Mouse (Mus musculus) inflammation-experienced regulatory T-cells, adult 6 months (primary cell): ENCODE data around the gene Gm17651. TPM values are rescaled to one million over a fixed set of nuclear protein-coding genes. Genes with fewer than 3 reads are reported as not detected.

Source experiments
- ATAC-seq: one replicate; pipeline ENCODE4 v1.8.0; 2017
- polyA plus RNA-seq, 3 experiments: library from polyadenylated mRNA; unstranded; fragments of 100-300 nt; shearing (Covaris generic); gene quantifications; one replicate each; pipeline ENCODE4 v1.2.1; 2017

Gm17651 gene
- not detected for polyA plus RNA-seq

DNA sequence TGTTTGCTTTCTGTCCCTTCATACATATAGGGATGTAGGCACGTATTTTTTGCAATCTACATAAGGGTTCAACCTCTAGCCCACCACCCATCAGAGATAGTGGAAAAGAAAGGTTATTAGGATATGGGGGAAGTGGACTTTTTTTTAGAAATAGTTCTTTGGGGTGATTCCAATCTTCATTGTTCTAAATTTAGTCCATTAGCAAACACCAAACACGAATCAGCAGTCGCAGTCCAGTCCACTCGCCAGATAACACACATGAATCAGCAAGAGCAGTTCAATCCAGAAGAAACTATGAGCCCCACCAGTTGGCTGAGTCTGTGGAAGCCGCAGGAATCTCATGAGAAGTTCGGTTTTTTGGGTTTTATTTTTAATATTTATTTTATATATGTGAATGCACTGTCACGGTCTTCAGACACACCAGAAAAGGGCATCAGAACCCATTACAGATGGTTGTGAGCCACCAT is at the start of gene Gm17651:
Gene Gm17651, minus strand, starts transcription at position 51 of the 467 bp plus-strand sequence.
- no peak for ATAC-seq

DNA sequence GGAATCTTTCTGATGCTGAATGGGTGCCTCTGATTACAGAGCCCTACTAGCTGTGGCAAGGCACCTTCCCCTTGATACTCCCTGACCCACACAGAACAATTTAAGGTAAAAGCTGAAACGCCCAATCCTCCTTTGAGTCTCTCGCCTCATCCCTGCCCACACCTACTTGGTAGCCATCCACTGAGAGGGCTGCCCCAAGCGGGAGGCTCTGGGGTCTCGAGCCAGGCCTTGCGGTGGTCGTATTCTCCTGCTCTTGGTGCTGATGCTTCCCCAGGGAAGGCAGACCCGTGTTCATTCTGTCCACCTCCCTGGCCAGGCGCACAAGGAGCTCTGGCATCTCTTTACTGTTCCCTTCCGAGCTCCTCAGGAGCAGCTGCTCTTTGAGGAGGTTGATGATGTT is 44.6 kb upstream of the Gm17651 start:
- ATAC-seq, result no peak

DNA sequence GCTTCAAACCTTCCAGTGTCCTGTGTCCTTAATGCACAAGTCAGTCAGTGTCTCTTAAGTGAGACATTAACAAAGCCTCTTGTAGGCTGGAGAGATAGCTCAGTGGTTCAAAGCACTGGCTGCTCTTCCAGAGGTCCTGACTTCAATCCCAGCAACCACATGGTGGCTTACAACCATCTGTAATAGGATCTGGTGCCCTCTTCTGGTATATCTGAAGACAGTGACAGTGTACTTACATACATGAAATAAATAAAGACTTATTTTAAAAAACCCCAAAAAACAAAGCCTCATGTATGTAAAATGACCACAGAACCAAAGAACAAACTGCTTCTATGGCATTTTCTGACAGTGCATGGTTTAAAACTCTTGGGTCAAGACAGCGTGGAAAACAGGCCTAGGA is 41.4 kb upstream of the Gm17651 start:
- no peak for ATAC-seq

DNA sequence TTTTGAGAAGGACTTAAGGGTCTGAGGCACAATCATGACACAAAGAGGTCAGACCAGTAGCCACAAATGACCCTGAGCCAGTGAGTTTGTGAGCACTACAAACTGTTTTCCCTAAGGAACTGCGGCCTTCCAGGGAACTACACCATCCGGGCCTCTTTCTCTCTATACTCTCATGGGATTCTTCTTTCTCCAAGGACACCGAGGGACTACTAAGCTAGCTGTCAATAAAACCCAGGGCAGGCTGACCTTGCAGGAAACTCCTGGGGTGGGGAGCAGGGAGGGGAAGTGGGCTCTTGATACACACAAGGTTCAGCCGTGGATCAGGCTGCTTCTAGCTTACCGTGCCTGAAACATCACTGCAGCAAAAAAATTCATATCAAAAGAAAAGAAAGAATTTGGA is 36.4 kb upstream of the Gm17651 start:
- ATAC-seq, result no peak

DNA sequence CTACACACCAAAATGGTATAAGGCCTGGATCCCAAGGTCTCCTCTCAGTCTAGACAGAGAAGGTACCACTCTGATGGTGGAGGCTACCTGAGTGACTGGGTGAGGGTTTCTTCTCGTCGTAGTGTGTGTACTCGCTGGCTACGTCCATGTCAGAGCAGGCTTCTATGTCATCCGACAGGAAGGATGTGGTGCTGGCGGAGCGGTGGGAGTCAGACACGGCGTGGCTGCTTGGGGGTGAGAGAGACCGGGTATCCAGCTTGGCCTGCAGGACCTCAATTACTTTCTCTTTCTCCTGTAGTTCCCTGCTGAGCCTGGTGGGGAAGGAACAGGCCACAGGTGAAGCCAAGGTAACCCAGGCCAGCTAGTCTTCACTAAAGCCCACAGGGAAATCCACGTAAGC is 35.6 kb upstream of the Gm17651 start:
- no peak for ATAC-seq

DNA sequence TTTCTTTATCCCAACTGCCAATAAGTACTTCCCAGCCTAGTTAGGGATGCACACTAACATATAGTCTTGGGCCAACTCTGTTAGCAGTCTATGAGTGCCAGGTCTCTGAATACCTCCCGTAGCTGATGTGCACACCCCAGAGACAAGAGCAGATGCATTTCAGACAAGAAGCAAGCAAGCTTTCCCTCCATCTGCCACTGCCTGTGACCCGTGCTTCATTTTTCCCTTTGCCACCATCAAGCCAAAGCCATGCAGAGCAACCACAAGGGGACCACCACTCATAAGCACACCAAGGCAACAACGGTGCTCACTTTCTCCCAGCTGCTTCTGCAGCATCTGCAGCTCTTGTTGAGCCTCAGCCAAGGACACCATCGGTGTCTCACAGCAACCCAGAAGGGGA is 32.1 kb upstream of the Gm17651 start:
- no peak for ATAC-seq

DNA sequence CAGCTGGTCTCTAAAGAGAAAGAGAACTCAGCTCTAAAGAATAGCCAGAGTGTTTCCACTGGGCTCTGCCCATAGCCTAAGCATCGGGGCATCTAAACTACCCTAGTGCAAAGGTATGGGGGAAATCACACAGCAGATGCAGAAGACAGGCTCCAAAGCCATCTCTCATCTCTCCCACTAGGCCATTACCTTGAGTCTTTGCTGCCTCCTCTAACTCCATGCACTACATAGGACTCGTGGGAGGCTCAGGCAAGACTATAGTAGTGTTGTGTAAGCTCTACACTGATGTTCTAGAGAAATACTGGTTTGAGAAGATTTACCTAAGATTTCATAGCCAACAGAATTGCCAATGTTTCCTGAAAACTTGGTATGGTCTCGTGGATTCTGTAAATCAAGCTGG is 31.0 kb upstream of the Gm17651 start:
- no peak for ATAC-seq

DNA sequence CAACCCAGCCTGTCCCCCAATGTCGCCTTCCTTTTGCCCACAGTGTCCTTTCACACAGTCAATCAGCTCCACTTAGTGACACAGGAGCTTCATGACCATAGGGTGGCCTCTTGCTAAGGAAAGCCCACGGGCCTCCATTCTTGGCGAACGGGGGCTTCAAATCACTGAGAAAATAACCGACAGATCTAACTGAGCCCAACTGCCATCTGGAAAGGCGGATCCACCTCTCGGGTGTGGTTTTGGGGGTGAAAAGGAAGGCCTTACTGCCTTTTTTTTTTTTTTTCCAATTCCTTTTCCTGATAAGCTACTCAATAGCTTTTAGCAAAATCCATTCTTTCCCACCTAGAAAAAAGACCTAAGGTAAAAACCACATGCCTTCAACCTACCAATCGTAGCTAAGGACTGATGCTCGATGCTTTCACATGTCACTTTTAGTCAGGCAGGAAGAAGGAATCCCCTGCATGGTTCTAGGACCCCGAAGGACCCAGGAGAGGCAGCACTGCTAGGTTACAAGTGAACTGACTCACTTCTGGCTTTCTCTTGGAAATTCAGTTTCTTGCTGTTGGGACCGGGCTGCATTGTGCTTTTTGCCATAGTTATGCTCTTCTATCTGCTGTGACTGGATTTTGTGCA is 28.1 kb upstream of the Gm17651 start:
- ATAC-seq, result no peak

DNA sequence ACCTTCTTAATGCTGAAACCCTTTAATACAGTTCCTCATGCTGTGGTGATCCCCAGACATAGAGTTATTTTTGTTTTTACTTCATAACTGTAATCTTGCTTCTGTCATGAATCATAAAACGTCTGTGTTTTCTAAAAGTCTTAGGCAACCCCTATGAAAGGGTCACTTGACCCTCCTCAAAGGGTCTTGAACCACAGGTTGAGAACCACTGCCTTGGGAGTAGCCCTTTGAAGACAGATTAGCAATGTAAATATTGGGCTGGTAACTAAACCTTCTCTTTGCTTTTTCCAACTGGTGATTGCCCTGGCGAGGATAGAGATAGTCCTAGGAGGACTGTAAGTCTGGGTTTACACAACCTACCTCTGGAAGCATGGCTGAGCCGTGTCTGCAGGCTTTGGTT is 26.7 kb upstream of the Gm17651 start:
- no peak for ATAC-seq

DNA sequence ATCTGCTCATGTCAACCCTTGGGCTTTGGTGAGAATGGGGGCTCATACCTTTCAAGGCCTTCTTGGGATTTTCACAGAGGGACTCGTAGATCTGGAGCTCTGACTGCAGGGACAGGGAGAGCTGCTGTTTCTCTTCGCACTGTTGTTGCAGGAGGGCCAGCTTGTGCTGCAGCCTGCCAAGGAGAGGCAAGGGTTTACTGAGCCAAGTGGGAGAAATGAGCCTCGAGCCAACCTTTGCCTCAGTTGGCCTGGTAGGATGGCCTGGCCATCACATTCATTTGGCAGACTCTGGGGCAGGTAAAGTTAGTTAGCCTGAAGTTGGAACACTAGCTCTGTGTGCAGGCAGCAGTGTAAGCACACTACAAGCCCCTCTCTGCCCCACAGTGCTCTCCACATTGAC is 24.6 kb upstream of the Gm17651 start:
- no peak for ATAC-seq

DNA sequence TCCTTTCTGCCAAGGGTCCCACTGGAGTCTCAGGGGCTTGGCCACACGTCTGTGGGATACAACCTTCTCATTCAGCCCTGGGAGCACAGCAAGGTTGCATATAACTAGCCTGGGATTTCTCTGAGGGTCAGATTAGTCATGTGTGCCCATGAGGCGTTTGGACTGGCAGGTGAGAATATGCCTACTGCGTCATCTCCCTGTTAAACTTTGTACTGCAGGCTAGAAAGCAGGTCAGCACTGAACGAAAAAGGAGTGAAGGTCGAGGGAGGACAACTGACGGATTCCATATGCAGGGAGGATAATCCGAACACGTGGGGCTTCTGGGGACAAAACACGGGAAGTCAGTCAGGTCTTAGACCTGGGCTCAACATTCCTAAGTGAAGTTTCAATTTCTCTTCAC is 22.8 kb upstream of the Gm17651 start:
- no peak for ATAC-seq

DNA sequence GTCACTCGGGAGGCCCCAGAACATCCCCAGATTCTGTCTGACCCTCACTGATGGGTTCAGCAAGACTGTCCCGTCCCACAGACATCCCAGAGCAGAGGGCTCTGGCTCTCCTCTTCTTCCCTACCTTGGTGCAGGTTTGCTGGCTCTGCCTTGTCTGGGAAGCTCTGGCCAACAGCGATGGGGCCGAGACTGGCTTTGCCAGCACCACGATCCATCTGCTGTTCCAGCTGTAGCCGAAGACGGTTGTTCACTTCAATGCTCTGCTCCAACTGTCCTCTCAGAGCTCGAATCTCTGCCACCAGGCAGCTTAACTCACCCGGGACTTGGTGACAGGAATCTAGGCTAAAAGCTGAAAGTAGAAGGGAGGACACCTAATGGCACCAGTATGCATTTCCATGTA is 22.4 kb upstream of the Gm17651 start:
- ATAC-seq, result no peak

DNA sequence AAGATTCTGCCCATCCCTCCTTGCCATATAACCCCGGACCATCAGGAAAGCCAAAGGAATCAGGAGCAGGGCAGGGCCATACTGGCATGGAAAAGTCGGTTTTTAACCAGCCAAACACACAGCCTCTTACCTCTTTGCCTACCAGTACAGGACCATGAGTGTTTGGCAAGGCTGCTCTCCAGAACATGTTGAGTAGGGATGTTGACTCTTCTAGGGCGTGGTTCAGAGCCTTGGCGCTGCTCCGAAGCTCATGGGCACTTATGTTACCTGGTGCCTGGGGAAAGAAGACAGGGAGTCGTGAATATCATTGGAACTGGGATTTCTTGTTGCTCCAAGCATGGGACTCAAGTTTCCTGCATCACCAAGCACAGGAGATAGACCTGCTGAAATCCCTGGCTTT is 19.3 kb upstream of the Gm17651 start:
- ATAC-seq, result no peak

DNA sequence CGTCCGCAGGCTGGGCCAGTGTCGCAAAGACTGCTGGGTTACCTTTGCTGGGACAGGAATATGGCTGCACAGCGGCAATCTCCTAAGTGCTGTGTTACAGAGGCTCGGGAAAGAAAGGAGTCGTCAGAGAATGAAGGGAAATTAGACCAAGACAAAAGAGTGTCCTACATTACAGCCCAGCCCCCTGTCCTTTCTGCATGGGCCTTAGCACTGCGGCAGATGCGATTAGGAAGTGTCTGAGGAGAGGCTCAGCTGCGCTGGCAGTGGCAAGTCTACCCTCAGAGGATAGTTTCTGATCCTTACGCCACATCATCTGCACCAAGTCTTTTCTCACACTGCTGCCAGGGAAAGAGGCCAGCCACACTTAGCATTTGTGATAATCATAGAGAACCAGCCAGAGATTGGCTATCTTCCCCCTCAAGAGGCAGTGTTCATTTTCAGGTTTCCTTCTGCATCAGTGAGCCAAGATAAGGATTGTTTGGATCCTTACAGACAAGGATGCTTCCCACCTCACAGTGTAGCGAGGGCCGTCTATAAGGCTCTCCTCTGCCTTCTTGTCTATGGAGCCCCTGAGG is 17.0 kb upstream of the Gm17651 start:
- no peak for ATAC-seq

DNA sequence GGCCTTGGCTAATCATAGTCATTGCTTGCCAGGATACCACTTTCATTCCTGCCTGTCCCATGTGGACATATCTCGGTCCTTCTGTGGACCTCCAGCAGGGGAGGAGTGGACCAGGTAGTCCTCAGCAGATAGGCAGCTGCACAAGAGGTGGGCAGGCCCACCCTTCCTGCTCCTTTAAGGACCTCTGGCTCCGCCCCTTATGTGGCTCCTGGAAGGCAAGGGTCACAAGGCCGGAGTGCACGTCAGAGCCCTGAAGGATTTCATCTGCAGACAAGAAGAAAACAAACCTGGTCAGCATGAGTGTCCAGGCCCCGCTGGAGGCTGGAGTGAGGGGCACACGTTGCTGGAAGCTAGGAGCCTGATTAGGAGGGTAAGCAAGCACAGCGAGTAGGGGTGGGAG is 16.1 kb upstream of the Gm17651 start:
- no peak for ATAC-seq

DNA sequence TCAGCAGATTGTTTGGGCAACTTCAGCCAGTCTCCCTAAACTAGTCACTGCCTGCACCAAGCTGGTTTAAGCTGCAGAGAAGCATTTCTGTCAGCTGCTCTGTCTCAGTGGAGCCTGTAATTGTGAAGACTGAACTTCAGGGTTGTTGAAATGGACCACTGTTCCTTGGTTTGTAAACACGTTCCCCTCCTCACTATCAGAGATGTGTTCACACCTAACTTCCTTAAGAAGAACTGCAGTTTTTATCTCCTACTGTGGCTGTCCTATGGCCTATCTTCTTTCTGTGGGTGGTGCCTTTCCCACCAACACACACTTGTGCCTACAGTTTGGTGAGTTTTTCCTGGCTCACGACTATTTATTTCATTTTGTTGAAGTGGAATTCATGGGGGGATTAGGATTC is 14.8 kb upstream of the Gm17651 start:
- ATAC-seq, result no peak

DNA sequence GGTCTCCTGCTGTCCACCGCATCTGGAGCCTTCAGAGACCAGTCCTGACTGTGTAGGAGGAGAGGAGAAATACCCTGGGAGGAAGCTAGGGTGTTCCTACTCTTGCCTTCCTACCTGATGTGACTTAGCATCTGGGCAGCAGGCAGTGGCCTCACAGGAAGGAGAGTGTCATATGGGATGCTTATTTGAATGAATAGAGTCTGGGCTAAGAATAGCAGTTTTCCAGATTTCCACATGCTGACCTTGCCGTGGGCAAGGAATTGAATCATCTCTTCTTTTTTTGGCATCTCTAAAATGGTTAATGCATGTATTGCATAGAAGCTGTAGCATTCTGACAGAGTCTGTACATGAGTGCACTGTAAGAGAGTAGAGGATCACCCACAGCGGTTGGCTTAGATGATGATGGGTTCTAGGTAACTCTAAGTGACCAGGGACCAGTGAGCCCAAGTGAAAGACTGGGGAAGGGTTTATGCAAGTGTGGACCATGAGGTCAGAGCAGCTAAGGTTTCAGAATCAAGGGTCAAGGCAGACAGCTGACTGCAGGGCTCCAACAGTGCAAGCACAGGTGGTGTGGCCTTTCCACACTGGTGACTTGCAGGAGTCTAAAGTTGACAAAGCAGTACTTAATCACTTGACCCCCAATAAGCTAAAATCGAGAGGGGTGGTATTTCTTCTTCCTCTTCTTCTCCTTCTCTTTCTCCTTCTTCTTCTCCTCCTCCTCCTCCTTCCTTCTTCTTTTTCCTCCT is 12.1 kb upstream of the Gm17651 start:
- ATAC-seq, result no peak

DNA sequence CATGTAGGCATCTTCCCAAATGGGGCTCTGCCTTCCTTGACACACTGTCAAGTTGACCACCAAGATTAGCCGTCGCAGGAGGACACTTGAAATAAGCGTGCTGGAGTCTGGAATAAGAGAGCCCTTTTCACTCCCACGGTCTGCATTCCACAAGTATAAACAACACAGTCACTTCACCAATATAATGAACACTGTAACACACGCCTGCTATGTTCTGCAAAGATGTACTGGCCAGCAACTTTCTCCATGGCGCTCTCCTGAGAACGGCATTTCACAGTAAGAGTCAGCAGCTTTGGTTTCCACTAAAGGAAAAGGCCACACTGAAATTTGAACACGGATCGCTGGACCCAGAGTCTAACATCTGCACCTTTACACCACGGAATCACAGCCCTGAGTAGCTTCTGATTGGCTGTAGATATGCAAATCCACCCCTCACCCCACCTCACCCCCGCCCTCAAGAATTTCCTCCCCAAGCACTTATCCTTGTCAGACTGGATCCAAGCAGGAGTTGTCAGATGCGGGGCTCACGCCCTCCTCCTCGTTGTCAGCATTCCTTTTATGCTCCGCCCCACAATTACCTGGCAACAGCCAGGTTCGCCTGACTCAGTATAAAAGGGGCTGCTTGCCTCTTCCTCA is 9.2 kb upstream of the Gm17651 start:
- no peak for ATAC-seq

DNA sequence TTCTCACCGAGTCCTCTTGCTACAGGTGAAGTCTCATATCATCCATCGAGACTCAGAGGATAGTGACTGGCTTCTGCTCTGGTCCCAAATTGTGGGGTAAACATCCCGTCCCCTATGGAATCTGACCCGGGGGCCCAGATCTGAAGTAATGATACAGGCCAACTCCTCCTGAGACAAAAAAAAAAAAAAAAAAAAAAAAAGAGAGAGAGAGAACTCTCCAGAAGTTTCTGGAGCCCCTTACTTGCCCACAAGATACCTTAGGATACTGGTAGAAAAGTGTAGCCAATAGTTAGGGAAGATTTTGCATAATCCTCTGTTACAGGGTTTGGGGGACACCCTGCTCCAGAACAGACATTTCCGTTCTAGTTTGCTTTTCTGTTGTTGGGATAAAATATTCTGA is 8.1 kb upstream of the Gm17651 start:
- ATAC-seq, result no peak

DNA sequence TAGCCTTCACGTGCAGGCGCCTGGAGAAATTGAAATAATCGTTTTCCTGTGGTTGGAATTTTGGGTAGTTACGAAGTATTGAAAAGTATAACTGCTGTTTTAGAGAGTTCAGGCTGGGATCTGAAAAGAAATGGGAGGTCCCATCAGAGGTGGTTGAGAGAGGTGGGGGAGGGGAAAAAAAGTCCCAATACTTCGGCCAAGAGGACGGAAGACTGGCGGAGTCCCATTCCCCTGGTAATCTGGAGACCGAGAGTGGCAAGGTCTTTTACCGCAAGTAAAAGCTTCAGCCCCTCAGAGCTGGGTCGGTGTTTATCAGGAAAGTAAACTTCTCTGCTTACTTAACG is 7.6 kb upstream of the Gm17651 start:
- no peak for ATAC-seq

DNA sequence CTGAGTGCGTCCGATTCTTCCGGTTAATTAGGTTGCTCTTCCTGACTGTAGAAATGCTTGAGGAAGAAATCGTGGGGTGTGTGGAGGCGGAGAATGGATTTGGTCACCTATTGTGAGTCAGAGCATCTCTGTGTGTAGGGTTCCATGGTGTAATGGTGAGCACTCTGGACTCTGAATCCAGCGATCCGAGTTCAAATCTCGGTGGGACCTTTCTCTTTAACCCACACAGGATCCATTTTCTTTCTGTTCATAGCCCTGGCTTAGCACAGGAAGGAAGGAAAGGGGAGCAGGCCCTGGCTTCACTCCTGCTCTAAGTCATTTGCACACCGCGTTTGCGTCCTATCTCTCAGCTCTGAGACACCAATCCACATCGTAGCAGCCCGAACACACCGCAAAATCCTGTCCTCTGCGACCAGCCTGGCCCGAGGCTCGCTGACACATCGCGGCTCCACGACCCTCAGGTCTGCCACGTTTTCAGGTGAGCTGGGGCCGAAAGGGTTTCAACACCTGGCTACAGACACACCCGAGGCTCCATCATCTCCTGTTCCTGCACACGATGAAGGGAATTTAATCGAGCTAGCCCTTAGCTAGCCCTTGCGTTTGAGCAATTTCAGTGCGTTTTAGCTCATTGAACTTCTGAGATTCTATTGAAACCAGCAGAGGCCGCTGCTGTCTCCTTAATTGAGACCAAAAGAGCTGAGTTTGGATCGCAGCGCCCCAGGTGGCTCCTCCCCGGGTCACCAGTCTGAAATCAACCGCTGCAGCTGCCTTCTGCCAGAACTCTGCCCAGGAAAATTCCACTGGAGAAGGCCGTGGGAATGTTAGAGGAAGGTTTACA is 7.0 kb upstream of the Gm17651 start:
- peak; percentile 75 for ATAC-seq

DNA sequence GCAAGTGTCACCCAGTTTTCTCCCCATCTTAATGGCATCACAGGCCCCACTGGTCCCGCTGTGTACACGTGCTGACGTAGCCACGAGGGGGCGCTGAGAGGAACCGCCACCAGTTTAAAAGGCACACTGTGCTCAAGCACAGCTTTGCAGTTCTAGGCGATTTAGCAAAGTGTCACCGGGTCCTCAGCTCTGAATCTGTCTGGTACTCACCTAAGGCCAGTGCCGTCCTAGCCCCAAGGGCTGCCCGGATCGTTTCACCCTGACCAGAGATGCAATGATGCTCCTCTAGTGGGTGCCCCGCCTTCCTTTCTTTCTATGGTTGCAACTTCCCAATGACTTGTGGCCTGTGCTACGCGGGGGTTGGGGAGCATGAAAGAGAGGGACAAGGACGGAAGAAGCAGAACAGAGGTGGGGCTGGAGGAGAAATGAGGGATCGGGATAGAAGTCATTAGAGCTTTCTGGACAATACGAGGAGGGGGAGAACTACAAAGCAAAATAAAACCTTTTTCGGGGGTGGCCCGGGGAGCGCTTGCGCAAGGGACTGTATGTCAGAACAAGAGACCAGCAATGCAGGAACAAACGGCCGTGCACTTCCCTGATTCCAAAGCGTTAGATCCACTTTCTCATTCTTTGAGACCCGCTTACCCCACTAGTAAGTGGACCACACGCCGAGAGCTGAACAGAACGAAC is 6.3 kb upstream of the Gm17651 start:
- ATAC-seq, result peak; percentile 83
